Mouse (Mus musculus) lung, postnatal 0 days (tissue): ENCODE results near the gene Gpr84.

Experiments used
- CTCF ChIP-seq: IDR thresholded peaks from 2 replicates; pipeline ENCODE4 v1.5.1; 2016; ENCODE audit warnings: antibody characterized with exemption, mild to moderate bottlenecking
- EP300 ChIP-seq: IDR thresholded peaks from 2 replicates; pipeline ENCODE4 v1.6.1; 2016; ENCODE audit warnings: antibody characterized with exemption, mild to moderate bottlenecking, control low read depth

DNA sequence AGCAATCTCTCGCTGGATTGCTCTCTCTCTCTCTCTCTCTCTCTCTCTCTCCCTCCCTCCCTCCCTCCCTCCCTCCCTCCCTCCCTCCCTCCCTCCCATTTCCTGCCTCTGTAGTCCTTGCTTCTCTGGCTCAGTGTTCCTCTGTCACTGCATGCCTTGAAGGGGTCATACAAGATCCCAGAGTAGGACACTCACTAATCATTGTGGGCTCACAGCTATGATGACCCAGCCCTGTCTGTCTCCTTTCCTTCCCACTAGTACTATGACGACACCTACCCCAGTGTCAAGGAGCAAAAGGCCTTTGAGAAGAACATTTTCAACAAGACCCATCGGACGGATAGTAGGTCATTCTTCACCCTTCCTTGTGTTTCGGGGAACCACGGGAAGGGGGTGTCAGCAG, 20.0 kb downstream of the Gpr84 start:
- TF ChIP-seq CTCF, result no peak
- no peak for TF ChIP-seq EP300
